Mouse (Mus musculus) spleen, adult 2 months (tissue): ENCODE results near the gene Fnip1.

Experiments
- CTCF ChIP-seq: fragments of 200-500 bp; IDR thresholded peaks from 2 replicates; pipeline ENCODE4 v1.5.1; 2011; ENCODE audit warnings: mild to moderate bottlenecking, inconsistent platforms; ENCODE audit not compliant: insufficient read depth, insufficient read length, insufficient replicate concordance; ENCODE audit errors: extremely low read depth
- POLR2A ChIP-seq: fragments of 200-500 bp; IDR thresholded peaks from 2 replicates; pipeline ENCODE4 v1.6.1; 2011; ENCODE audit warnings: low read depth, low read length, inconsistent platforms

DNA sequence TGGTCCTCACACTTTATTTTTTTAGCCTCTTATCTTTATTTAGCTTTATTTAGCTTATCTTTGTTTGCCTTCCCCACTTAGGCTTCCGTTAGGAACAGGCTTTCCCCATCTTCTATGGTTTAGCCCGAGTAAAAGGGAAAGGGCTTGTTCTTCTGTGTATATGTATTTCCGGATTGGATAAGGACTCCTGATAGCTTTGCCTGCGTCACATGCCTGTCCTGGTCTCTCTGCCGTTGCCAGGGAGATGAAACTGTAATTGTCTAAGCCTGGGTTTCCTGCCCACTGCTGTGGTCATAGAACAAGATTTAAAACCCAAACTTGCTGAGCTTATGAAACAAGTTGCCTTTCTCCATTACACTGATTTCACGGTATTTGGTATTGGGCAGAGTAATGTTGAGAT is 25.0 kb upstream of the Fnip1 start:
- TF ChIP-seq POLR2A = no peak
- no peak for TF ChIP-seq CTCF
